Comparison of ENCODE assay signal across 12 mouse cellular contexts in the genomic region with DNA sequence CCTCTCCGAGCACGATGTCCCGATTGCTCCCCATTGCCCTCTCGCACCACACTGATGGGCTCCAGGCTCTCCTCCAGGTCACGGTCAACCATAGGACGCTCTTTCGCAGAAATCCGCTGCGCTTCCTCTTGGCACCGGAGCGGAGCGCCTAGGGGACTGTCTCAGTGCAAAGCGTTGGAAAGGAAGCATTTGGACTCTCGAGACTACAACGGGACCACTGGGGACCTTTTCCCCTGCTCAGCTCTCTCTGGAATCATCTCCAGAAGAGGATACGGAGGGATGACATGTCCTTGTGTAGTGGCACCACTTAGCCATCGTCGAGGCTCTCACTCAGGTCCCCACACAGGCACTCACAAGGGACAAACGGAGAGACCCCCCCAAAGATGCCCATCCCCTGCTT. TPM values are rescaled to one million over a fixed set of nuclear protein-coding genes. Genes with fewer than 3 reads are reported as not detected.
DNase-seq lines count a peak whose midpoint lies in the region; ATAC-seq and TF ChIP-seq lines count a peak whose summit lies in the region.
"Had no signal": no experiment of that assay in that cellular context is flagged by ENCODE, and none has a peak within 500 bp of the region (broad histone marks: within the 10 kb centered on the region; RNA-seq: fewer than 3 reads in every experiment).

No protein-coding gene starts in this region.

- H3K4me1 ChIP-seq in heart, embryonic 11.5 days (ENCODE audit: control insufficient read depth, insufficient read depth, low read length) = peaks cover 13% of the 10 kb centered on the region
- peaks cover 10% of the 10 kb centered on the region for H3K4me1 ChIP-seq in brown adipose tissue, adult 24 weeks (ENCODE audit: control insufficient read depth, insufficient read depth, insufficient read length, low read length)
- H3K4me1 ChIP-seq in forebrain, postnatal 0 days (ENCODE audit: insufficient read depth) = no peaks in the 10 kb centered on the region
- peaks cover 17% of the 10 kb centered on the region for H3K4me1 ChIP-seq in midbrain, embryonic 12.5 days

- TF ChIP-seq CTCF in forebrain, postnatal 0 days (IDR thresholded peaks at IDR 0.05; ENCODE audit: low read depth) = no peak

- no peak for DNase-seq in heart, postnatal 36 days
- DNase-seq in forebrain, postnatal 0 days = peak; percentile 31
- DNase-seq in lung, postnatal 25 days (ENCODE audit: low spot score) = no peak
- no peak for DNase-seq in yolk sac, embryonic 10.5 days (ENCODE audit: low spot score)
- DNase-seq: kidney, adult 2 months; right cerebral cortex, postnatal 14 days had no signal

- no peaks in the 10 kb centered on the region for H3K36me3 ChIP-seq in heart, embryonic 11.5 days (ENCODE audit: control insufficient read depth, insufficient read depth, low read length)
- peaks cover 4% of the 10 kb centered on the region; the same call in 1 of the 2 replicates for H3K36me3 ChIP-seq in forebrain, postnatal 0 days (ENCODE audit: insufficient read depth)
- H3K36me3 ChIP-seq in midbrain, embryonic 12.5 days = peaks cover 4% of the 10 kb centered on the region

- H3K27ac ChIP-seq in heart, embryonic 11.5 days (ENCODE audit: low read depth, low read length) = no peak overlapping the region
- H3K27ac ChIP-seq in brown adipose tissue, adult 24 weeks (replicated peaks; ENCODE audit: low read depth, low read length) = peak overlapping the region; percentile 97
- H3K27ac ChIP-seq in forebrain, postnatal 0 days (ENCODE audit: low read depth, low read length) = no peak overlapping the region
- H3K27ac ChIP-seq in midbrain, embryonic 12.5 days (replicated peaks) = no peak overlapping the region

- ATAC-seq in heart, embryonic 11.5 days (replicated peaks; ENCODE audit: insufficient number of reproducible peaks, low FRiP score, low TSS enrichment) = no peak
- ATAC-seq in forebrain, postnatal 0 days = no peak
- no peak for ATAC-seq in midbrain, embryonic 12.5 days (ENCODE audit: low FRiP score, low read depth)
- no peak for ATAC-seq in CD4-positive, CD25-positive, alpha-beta regulatory T cell, adult 4 months

- no peaks in the 10 kb centered on the region for H3K9me3 ChIP-seq in heart, embryonic 11.5 days (replicated peaks; ENCODE audit: control insufficient read depth, low read length)
- H3K9me3 ChIP-seq in forebrain, postnatal 0 days (ENCODE audit: low read length) = no peaks in the 10 kb centered on the region
- H3K9me3 ChIP-seq in midbrain, embryonic 12.5 days = no peaks in the 10 kb centered on the region

- H3K4me3 ChIP-seq in heart, embryonic 11.5 days (ENCODE audit: low read depth, low read length) = no peak overlapping the region; the same call in 1 of the 2 replicates
- H3K4me3 ChIP-seq in brown adipose tissue, adult 24 weeks (ENCODE audit: insufficient read depth, low read depth, low read length) = peak overlapping the region; percentile 64
- peak overlapping the region; percentile 20 for H3K4me3 ChIP-seq in forebrain, postnatal 0 days (ENCODE audit: low read depth, low read length)
- H3K4me3 ChIP-seq in midbrain, embryonic 12.5 days = peak overlapping the region; percentile 36

- H3K4me2 ChIP-seq in heart, embryonic 11.5 days = peak overlapping the region; percentile 25
- H3K4me2 ChIP-seq in forebrain, postnatal 0 days (ENCODE audit: low read depth) = peak overlapping the region; percentile 49
- peak overlapping the region; percentile 50 for H3K4me2 ChIP-seq in midbrain, embryonic 12.5 days (replicated peaks)

- intact Hi-C loops in heart, postnatal 36 days (cut with DNase I) = no loop called here

- 3% methylated on average over 19 of the region's 19 CpGs for whole genome bisulfite sequencing in heart, embryonic 11.5 days (ENCODE audit: insufficient replicate concordance)
- WGBS in forebrain, postnatal 0 days = under 1% methylated on average over 19 of the region's 19 CpGs
- 1% methylated on average over 19 of the region's 19 CpGs for WGBS in midbrain, embryonic 12.5 days

- no peak overlapping the region for H3K9ac ChIP-seq in heart, embryonic 11.5 days (ENCODE audit: low read depth, low read length)
- no peak overlapping the region for H3K9ac ChIP-seq in forebrain, postnatal 0 days
- no peak overlapping the region for H3K9ac ChIP-seq in midbrain, embryonic 12.5 days (replicated peaks)

- peaks cover 70% of the 10 kb centered on the region for H3K27me3 ChIP-seq in heart, embryonic 11.5 days (ENCODE audit: control insufficient read depth, insufficient read depth, low read length)
- peaks cover 64% of the 10 kb centered on the region for H3K27me3 ChIP-seq in forebrain, postnatal 0 days (ENCODE audit: insufficient read depth, low read length)
- peaks cover 76% of the 10 kb centered on the region for H3K27me3 ChIP-seq in midbrain, embryonic 12.5 days

RNA-seq across cellular contexts. Expression of gene Otop1, which starts 0.7 kb away (rescaled TPM):
- not detected in 2 replicates for polyA plus RNA-seq in heart, embryonic 11.5 days (2014; fragmentation: Nextera tagmentation; extraction: Ambion mirVana)
- total RNA-seq in heart, postnatal 36 days (2021) = 1 to 10 TPM in 1 of 2 experiments, under 1 TPM in 1; 0.16 to 1.1 TPM
- polyA plus RNA-seq in brown adipose tissue, adult 24 weeks (2012; ENCODE audit: insufficient read depth, insufficient read length, missing spikeins) = 131 and 159 TPM in 2 replicates
- not detected in 2 replicates for total RNA-seq in forebrain, postnatal 0 days (2014; rRNA removed)
- polyA plus RNA-seq in forebrain, postnatal 0 days (2015; fragmentation: Nextera tagmentation; extraction: Ambion mirVana) = not detected in 2 replicates
- not detected in 2 replicates for polyA plus RNA-seq in midbrain, embryonic 12.5 days (2016; fragmentation: Nextera tagmentation; extraction: Ambion mirVana)
- polyA plus RNA-seq in CD4-positive, CD25-positive, alpha-beta regulatory T cell, adult 4 months (2017; shearing (Covaris generic)) = not detected
- total RNA-seq: left cerebral cortex, postnatal 25 days had no signal

RNA-seq across cellular contexts. Expression of gene Tmem128, which starts 16.5 kb away (rescaled TPM):
- polyA plus RNA-seq in heart, embryonic 11.5 days (2014; fragmentation: Nextera tagmentation; extraction: Ambion mirVana) = 50.7 and 51.3 TPM in 2 replicates
- 10 to 100 TPM; 15.6 to 15.8 TPM for total RNA-seq in heart, postnatal 36 days (2021)
- 53.7 and 66.6 TPM in 2 replicates for polyA plus RNA-seq in brown adipose tissue, adult 24 weeks (2012; ENCODE audit: insufficient read depth, insufficient read length, missing spikeins)
- 96.9 and 99.0 TPM in 2 replicates for total RNA-seq in forebrain, postnatal 0 days (2014; rRNA removed)
- polyA plus RNA-seq in forebrain, postnatal 0 days (2015; fragmentation: Nextera tagmentation; extraction: Ambion mirVana) = 105 and 106 TPM in 2 replicates
- 88.3 and 100 TPM in 2 replicates for polyA plus RNA-seq in midbrain, embryonic 12.5 days (2016; fragmentation: Nextera tagmentation; extraction: Ambion mirVana)
- 10 to 100 TPM; 88.0 to 91.9 TPM for polyA plus RNA-seq in CD4-positive, CD25-positive, alpha-beta regulatory T cell, adult 4 months (2017; shearing (Covaris generic))

RNA-seq across cellular contexts. Expression of gene Drd5, which starts 42.7 kb away (rescaled TPM):
- not detected in 2 replicates for polyA plus RNA-seq in heart, embryonic 11.5 days (2014; fragmentation: Nextera tagmentation; extraction: Ambion mirVana)
- not detected for total RNA-seq in heart, postnatal 36 days (2021)
- polyA plus RNA-seq in brown adipose tissue, adult 24 weeks (2012; ENCODE audit: insufficient read depth, insufficient read length, missing spikeins) = not detected in 2 replicates
- total RNA-seq in forebrain, postnatal 0 days (2014; rRNA removed) = 0.69 and 2.9 TPM in 2 replicates
- 0.74 and 1.3 TPM in 2 replicates for polyA plus RNA-seq in forebrain, postnatal 0 days (2015; fragmentation: Nextera tagmentation; extraction: Ambion mirVana)
- 0.13 and 0.18 TPM in 2 replicates for polyA plus RNA-seq in midbrain, embryonic 12.5 days (2016; fragmentation: Nextera tagmentation; extraction: Ambion mirVana)
- polyA plus RNA-seq in CD4-positive, CD25-positive, alpha-beta regulatory T cell, adult 4 months (2017; shearing (Covaris generic)) = under 1 TPM in 1 of 2 experiments, not detected in 1; 0.09 TPM
- polyA plus RNA-seq: C2C12; kidney, adult 2 months had no signal

RNA-seq across cellular contexts. Expression of gene Lyar, which starts 56.2 kb away (rescaled TPM):
- polyA plus RNA-seq in heart, embryonic 11.5 days (2014; fragmentation: Nextera tagmentation; extraction: Ambion mirVana) = 54.4 and 65.1 TPM in 2 replicates
- 10 to 100 TPM; 18.7 to 19.0 TPM for total RNA-seq in heart, postnatal 36 days (2021)
- 32.3 and 32.7 TPM in 2 replicates for polyA plus RNA-seq in brown adipose tissue, adult 24 weeks (2012; ENCODE audit: insufficient read depth, insufficient read length, missing spikeins)
- 14.0 and 27.1 TPM in 2 replicates for total RNA-seq in forebrain, postnatal 0 days (2014; rRNA removed)
- 40.5 and 41.8 TPM in 2 replicates for polyA plus RNA-seq in forebrain, postnatal 0 days (2015; fragmentation: Nextera tagmentation; extraction: Ambion mirVana)
- polyA plus RNA-seq in midbrain, embryonic 12.5 days (2016; fragmentation: Nextera tagmentation; extraction: Ambion mirVana) = 100 and 113 TPM in 2 replicates
- 10 to 100 TPM; 29.2 to 41.5 TPM for polyA plus RNA-seq in CD4-positive, CD25-positive, alpha-beta regulatory T cell, adult 4 months (2017; shearing (Covaris generic))

RNA-seq across cellular contexts. Expression of gene Zbtb49, which starts 56.2 kb away (rescaled TPM):
- polyA plus RNA-seq in heart, embryonic 11.5 days (2014; fragmentation: Nextera tagmentation; extraction: Ambion mirVana) = 6.7 and 7.3 TPM in 2 replicates
- 1 to 10 TPM; 3.9 to 4.4 TPM for total RNA-seq in heart, postnatal 36 days (2021)
- polyA plus RNA-seq in brown adipose tissue, adult 24 weeks (2012; ENCODE audit: insufficient read depth, insufficient read length, missing spikeins) = 1.3 and 1.7 TPM in 2 replicates
- 32.3 and 40.5 TPM in 2 replicates for total RNA-seq in forebrain, postnatal 0 days (2014; rRNA removed)
- 10.3 and 13.9 TPM in 2 replicates for polyA plus RNA-seq in forebrain, postnatal 0 days (2015; fragmentation: Nextera tagmentation; extraction: Ambion mirVana)
- polyA plus RNA-seq in midbrain, embryonic 12.5 days (2016; fragmentation: Nextera tagmentation; extraction: Ambion mirVana) = 22.0 and 26.8 TPM in 2 replicates
- polyA plus RNA-seq in CD4-positive, CD25-positive, alpha-beta regulatory T cell, adult 4 months (2017; shearing (Covaris generic)) = 10 to 100 TPM; 12.3 to 28.2 TPM

Comparison
In these comparisons a context has a peak if more than half of its experiments do, and no peak if none do; other contexts are left out.
1. RNA of gene Otop1, which starts 0.7 kb away (polyA plus RNA-seq): 131 to 159 TPM in brown adipose tissue, adult 24 weeks; not detected in forebrain, postnatal 0 days, not detected in heart, embryonic 11.5 days, not detected in midbrain, embryonic 12.5 days and not detected in CD4-positive, CD25-positive, alpha-beta regulatory T cell, adult 4 months; every median in the first group is over 100 times any median in the second.
2. Peak in every context shown above with its lines, with median percentiles within 50 percentile points of each other: H3K4me2 ChIP-seq.